Mouse (Mus musculus): ENCODE measurements around the gene Tmem132b.

Tmem132b gene

DNA sequence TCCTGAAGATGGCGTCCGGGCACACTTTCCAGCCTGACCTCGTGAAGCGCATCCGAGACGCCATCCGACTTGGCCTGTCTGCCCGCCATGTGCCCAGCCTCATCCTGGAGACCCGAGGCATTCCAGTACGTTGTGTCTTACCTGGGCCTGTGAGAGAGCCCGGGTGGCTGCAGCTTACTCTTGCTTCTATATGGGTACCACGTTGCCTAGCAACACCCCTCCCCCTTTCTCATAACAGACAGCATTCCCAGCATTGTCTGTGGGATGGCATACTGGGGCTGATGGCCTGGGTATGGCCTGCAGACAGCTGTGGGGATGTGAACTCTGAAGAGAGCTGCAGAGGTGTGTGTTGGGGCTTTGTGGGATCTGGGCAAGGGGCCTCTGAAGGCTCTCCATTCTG, 16.6 kb upstream of the Tmem132b start:
- DNase-seq (ENCODE audit: low spot score in 2 of 2) = no peak

DNA sequence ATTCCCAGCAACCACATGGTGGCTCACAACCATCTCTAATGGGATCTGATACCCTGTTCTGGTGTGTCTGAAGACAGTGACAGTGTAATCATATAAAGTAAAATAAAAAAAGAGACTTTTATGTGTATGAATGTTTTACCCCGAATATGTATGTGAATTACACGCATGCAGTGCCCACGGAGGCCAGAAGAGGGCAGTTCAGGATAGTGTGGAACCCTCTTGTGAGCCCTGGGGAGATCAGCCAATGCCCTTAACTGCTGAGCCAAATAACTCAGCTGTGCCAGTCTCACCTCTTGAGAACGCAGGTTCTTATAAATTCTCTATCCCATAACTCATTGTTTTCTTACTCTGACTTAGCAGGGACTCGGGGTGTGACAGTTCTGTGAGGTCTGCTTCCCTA, 12.9 kb upstream of the Tmem132b start:
- no peak for DNase-seq (ENCODE audit: low spot score in 2 of 2)

DNA sequence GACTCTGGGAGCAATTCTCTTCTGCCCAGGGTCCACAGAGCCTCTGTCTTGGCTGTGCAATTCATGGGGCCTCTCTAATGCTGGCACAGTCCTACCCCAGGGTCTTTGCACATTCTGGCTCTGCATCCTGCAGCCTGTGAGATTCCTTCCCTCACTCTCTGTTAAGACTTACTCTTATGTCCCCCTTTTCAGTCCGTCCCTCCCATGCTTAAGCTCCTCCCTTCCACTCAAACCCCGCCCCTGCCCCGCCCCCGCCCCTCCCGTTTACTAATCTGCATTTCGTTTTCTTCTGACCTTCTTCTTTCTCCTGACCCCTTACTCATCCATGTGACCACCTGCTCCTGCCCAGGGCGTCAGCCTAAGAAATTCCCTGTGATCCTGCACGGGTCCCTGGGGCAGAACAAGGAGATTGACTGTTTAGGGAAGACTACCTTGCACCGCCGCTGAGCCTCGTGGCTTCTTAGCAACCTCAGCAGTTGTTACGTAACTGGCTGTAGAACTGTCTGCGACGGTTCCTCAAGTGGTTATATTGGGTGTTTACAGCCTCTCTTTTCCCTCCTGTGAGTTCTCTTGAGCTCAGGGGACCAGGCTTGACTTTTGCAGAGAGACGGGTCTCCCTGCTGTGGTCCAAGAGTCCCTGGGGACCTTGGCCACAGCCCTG, 10.5 kb upstream of the Tmem132b start:
- DNase-seq (ENCODE audit: low spot score in 2 of 2) = peak; percentile 19 to 35

DNA sequence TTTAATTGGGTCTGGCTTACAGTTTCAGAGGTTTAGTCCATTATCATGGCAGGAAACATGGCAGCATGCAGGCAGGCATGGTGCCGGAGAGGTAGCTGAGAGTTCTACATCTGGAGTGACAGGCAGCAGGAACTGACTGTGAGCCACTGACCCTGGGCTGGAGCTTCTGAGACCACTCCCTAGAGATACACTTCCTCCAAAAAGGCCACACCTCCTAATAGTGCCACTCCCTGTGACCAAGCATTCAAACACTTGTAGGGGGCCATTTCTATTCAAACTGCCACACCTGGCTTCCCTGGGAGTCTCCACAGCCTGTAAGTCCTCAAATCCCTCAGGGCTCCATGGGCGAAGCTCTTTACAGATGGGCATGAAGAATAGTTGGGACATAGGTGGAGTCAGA, 8.2 kb upstream of the Tmem132b start:
- DNase-seq (ENCODE audit: low spot score in 2 of 2) = no peak

DNA sequence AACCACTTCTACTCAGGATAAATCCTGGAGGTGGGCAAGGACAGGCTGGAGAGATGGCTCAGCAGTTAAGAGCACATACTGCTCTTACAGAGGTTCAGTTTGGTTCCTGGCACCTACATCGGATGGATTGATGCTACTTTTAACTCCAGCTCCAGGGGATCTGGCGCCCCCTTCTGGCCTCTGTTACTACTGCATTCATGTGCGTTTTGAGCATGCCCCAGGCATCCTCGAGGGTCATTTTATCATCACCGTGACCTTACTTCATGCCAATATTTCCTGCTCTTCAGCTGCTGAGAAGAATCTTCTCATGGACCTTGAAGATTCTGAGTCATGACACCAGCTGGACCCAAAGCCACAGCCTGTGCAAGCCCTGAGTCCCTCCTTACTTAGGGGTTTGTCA, 6.1 kb upstream of the Tmem132b start:
- DNase-seq (ENCODE audit: low spot score in 2 of 2) = no peak

DNA sequence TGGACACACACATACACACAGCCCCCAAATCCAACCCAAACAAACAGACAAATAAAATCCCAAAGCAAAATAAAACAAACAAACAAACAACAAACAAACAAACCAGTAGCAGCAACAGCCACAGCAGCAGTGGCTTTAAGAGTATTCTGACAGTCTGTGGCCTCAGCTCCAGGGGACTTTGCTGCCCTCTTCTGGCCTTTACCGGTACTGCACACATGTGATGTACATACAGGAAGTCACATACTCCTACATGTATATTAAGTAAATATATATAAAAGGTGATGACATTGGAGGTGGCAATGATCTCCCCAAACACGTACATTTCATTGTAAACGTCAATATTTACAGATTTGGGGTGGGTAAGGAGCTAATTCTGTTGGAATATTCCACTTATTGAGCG, 5.1 kb upstream of the Tmem132b start:
- DNase-seq (ENCODE audit: low spot score in 2 of 2) = no peak

DNA sequence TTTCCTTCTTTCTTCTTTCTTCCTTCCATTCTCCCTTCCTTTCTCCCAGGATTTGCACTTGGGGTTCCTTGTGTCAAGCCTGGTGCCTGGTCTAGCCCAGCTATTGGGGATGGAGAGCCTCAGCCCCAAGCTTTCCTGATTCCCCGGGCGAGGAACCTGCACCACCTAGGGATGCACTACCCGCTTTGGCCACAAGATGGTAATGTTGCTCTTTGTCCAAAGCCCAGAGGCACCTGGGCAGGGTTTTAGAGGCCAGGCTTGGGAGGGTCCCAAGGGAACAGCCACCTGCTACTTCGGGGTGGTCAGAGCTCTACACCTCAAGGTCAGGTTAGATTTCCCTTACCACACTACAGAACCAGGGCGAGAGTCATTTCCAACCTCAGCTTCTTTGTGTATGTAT, 2.5 kb upstream of the Tmem132b start:
- peak; percentile 20 to 37 for DNase-seq (ENCODE audit: low spot score in 2 of 2)

DNA sequence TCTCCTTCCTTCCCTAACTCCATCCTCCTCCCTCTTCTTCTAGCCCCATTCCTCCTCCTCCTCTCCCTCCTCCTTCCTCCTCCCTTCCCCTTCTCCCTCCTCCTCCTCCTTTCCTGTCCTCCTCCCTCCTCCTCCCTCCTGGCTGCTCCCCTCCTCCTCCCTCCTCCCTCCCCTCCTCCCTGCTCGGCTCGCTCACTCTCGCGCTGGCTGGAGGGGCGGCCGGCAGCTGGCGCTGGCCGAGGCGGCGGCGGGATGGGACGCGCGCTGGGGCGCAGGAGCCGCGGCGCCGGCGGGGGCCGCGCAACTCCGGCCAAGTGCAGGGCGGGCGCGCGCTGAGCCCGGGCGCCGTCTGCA, 594 bp downstream of the Tmem132b start:
- DNase-seq (ENCODE audit: low spot score in 2 of 2) = no peak

DNA sequence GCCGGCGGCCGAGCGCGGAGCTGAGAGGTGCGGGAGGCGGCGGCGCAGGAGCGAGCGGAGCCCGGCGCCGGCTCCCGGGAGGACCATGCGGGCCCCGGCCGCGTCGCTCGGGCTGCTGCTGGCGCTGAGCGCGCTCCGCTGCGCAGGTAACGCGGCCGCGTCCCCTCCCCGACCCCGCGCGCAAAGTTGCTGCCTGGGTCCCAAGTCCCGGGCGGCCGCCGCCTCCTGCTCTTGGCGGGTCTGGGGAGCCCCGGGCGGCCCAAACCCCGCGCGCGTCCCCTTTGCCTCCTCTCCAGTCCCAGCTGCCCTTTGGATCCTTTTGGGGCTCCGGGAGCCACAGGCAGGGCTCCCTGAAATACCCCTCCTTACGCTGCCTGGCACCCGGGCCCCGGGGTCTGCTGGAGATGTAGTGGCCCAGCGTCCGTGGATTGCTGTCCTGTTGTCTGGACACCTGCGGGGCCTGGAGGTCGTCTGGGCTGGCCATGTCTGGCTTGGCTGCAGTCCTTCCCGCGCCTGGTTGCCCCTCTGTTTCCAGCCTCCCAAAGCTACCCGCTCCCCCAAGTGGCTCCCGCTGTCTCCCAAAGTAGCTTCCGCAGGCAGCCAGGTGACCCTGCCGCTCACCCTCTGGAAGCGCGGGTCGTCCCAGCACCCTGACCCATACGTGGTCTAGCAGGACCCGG, 1.1 kb downstream of the Tmem132b start:
- DNase-seq (ENCODE audit: low spot score in 2 of 2) = no peak

DNA sequence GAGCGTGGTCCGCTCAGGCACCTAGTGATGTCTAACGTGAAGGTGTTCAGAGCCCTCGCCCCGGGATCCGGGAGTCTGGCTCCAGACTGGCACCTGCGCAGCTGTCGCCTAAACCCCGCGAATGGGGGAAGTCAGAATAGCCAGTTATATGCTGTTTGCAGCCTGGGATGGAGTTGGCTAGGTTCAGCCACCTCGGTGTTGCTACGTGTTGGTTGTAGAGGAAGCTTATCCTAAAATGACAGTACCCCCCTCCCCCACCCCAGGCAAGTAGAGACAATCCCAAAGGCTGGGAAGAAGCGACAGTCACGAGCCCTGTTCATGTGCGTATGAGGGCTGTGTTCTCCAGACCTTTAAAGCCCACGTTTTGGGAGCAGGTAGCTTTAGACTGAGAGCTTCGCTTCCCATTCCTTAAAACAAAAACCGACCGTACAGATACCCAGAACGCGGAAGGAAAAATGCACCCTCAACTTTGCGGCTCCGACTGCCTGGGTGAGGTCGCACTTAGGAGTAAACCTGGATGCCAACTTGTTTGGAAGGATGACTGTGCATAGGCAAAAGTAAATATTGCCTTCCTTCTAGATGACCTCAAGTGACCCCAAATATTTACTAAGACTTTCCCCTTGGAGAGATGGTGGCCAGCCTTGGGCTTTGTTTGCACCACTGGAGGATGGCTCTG, 1.8 kb downstream of the Tmem132b start:
- no peak for DNase-seq (ENCODE audit: low spot score in 2 of 2)

DNA sequence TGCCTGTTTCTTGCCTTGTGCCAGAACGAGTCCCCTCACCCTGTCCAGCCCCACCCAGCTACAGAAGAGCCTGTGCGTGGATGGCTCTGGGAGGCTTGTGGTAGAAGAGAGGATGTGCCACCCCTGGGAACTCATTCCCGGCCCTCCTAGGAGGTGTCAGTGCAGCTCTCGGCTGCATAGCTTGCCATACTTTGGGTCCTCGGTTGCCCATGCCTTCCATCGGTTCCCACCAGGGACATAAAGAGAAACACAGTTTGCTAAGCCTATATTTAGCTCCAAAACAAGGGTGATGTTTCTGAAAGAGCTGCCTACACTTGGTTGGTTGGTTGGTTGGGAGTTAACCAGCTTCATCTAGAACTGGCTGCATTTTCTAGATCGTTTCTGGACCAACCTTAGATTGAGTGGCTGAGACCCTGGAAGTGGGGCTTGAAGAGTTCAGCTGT, 2.6 kb downstream of the Tmem132b start:
- no peak for DNase-seq (ENCODE audit: low spot score in 2 of 2)

DNA sequence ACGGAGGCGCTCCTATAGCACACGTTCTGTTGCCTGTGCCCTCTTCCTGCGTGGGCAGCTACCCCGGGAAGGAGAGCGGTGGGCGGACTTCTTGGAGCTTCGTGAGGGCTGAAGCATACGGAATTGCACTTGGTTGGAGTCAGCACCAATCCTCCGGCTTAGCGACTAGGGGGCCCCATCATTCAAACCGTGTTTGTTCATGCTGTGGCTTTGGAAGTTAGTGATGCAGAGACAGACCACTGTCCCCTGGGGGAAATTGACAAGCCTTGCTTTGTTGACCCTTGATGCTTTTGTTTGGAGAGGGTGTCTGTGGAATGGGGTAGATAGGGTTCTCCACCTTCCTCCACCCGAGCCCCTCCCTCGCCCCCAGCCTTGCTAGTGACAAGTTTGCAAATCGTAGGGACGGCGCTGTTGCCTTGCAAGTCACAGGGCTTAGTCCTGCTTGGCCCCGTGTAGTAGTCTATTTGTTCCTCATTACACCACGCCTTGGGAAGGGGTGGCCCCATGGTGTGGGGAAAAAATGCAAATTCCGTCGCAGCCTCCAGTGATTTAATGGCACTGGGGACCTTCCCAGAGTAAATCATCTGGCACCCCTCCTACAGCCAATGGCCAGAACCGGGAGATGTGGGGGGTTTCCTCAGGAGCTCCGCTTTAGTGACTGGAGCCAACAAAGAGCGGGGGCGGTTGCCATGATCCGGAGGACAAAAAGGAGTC, 3.2 kb downstream of the Tmem132b start:
- DNase-seq (ENCODE audit: low spot score in 2 of 2) = no peak

DNA sequence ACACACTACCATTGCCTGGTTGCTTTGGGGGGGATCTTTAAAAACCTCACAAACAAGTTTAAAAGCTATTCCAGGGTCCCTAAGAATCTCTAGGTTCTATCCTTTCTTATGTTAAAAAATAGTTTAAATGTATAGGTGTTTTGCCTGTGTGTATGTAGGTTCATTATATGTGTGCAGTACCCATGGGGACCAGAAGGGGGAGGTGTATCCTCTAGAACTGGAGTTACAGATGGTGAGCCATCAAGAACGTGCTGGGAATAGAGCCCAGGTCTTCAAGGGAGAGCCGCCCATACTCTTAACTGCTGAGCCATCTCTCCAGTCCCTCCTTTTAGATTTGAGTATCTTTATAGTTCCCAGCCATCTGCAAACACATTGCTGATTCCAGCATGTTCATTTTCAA, 13.5 kb downstream of the Tmem132b start:
- DNase-seq (ENCODE audit: low spot score in 2 of 2) = no peak

DNA sequence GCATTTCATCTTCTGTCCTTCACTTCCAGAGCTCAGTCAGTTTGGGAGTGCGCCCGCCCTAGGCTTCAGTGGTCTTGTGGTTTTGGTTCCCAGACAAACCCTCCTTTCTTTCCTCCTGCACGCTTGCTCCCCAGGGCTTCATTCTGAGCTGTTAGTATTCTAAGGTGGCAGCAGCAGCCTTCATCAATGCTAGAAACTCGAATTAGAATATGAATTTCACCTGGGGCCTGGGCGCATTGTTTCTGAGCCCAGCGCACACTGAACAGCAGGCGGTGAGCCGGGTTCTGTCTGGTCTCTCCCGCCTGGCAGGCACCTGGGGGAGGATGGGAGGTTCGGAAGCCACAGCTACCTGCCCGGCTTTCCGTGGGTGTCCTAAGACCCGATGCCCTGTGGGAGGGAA, 14.7 kb downstream of the Tmem132b start:
- DNase-seq (ENCODE audit: low spot score in 2 of 2) = no peak

DNA sequence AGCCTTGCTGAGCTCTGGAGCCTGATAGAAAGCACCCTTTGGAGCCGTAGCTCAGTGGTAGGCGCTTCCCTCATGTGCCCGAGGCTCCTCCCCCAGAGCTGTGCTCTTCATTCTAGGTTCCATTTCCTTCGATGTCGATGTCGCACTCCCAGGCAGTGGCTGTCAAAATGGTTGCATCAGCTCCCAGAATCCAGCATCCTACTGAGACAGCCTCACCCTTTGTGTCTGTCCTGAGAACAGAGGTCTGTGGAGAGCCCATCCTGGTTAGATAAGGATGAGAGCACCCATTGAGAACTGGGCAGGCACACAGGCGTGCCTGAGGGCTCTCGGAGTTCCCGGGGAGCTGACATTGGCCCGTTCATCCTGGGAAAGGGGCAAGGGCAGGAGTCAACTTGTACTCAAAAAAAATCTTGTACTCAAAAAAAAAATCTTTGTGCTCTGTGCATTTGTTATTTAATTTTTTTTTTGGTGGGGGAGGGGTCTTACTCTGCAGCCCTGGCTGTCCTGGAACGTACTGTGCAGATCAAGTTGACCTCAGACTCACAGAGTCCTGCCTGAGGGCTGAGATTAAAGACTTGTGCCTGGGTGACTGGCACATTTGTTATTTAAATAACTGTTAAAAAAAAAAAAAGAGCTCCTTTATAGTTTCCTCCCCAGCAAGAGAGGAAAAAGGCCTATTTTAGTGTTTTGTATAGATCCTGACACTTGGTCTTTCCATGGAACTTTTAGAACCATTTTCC, 18.3 kb downstream of the Tmem132b start:
- no peak for DNase-seq (ENCODE audit: low spot score in 2 of 2)

DNA sequence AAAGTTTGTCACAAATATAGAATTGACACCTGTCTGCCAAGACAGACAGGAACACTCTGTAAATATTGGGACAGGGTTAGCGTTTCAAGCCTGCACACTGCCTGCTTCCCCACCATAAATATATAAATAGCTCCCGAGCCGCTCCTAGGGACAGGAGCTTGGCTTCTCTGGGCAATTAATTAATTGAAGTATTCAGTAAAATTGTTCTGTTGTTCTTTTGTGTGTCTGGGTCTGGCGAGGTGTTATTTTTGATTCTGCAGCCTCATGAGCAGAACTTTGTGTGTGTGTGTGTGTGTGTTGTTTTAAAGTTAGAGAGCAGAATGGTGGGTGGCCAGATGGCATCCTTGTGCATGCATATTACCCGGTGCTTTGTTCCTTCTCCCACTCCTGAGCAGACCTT, 24.2 kb downstream of the Tmem132b start:
- DNase-seq (ENCODE audit: low spot score in 2 of 2) = no peak

DNA sequence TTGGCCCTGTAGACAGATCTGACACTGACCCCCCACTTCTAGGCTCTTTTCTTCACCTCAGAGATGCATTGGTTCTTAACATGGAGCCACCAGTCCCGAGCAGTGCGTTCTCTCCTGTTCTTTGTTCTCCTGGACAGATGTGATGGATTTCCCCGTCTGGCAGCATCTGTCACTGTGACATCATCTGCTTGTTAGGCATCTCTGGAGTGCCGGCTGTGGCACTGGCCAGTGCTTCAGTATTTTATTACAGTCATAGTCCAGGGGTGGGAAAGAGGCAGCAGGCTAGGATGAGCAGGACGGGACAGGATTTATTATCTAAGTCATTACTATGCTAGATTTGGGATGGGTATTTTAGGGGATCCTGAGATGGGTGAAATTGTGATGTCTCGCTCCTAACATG, 31.9 kb downstream of the Tmem132b start:
- no peak for DNase-seq (ENCODE audit: low spot score in 2 of 2)

DNA sequence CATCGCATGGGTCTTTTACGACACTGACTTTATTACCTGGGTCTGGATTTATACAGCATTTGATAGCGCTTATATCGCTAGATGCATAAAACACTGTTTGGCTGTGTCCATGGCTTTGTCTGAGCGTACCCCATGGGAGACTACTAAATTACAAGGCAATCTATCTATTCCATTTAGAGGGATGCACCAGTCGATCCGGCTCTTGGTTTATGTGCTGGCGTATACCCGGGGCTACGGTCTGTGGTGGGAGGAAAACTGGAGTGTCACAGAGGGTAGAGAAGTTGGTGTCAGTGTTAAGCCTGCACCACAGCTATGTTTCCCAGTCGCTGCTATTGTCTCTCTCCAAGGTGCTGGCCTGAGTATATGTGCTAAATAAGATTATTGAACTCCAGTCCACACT, 34.2 kb downstream of the Tmem132b start:
- no peak for DNase-seq (ENCODE audit: low spot score in 2 of 2)

DNA sequence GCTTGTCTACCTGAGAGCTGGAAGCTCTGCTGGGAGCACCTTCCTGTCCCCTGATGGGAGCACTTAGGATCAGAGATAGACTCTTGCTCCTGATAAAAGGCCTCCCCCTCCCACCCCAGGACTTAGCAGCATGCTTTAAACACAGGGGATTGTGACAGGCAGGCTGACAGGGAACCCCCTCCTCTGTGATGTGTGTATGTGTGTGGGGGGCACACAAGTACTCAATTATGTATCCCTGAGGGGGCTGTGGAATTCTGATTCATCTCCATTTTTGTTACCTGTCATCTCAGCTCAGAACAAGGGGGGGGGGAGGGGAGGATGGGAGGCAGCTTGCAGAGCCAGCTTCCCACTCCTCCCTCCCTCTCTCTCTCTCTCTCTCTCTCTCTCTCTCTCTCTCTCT, 36.9 kb downstream of the Tmem132b start:
- DNase-seq (ENCODE audit: low spot score in 2 of 2) = no peak

DNA sequence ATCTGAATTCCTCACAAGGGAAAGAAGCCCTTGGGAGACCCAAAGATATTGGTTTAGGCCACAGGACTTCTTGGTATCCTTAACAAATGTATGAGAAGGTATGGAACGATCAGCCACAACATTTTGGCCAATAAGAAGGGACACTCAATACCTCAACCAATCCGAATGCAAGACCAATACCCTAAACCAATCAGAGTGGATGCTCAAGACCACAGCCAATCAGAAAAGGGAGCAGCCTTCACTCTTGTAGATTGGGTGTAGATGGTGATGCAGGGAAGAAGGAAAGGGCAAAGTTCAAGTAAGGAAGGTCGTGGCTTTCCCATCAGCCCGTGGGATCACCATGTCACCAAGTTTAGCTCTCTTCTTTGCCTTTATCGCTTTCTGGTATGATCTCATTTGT, 40.4 kb downstream of the Tmem132b start:
- DNase-seq (ENCODE audit: low spot score in 2 of 2) = no peak

DNA sequence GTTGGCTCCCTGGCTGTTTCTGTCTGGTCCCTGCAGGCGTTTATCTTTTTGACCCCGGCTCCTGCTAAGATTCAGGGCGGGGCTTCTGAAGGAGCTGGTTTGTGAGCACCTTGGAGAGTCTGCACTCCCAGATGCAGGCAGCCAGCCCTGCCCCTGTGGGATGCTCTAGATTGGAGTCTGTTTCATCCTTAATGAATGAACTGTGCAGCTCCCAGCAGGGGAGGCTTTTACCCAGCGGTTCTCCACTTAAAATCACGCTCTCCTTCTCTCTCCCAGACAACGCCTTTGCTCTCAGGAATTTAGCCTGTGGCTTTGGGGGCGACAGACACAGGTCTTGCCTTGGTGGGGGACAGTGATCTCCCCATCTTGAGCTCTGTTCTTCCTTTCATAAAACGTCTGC, 43.3 kb downstream of the Tmem132b start:
- DNase-seq (ENCODE audit: low spot score in 2 of 2) = no peak

DNA sequence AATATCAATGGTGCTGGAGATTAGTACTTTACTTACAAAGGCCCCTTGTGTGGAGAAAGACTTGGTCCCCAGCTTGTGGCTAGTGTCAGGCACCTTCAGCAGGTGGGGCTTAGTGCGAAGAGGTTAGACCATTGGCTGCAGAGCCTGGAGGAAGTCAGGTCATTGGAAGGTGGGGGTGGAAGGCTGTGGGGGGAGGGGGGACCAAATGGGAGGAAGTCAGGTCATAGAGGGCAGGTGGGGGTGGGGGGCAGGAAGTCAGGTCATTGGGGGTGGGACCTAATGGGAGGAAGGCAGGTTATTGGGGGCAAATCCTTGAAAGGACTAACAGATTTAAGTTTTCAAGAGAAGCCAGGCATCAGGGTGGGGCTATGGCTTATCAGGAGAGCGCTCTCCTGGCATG, 44.3 kb downstream of the Tmem132b start:
- no peak for DNase-seq (ENCODE audit: low spot score in 2 of 2)
